Mouse (Mus musculus) ES-Bruce4 (cell line): ENCODE data around the gene Trim2. TPM values are rescaled to one million over a fixed set of nuclear protein-coding genes. Genes with fewer than 3 reads are reported as not detected.

Source experiments
- H3K27ac ChIP-seq: 2 replicates; pipeline ENCODE4 v1.5.1; 2012; ENCODE audit warnings: low read length, inconsistent platforms; ENCODE audit not compliant: insufficient read depth
- H3K27me3 ChIP-seq: 2 replicates; pipeline ENCODE4 v1.6.1; 2012; ENCODE audit warnings: mild to moderate bottlenecking, low read length, inconsistent platforms; ENCODE audit not compliant: control insufficient read depth, poor library complexity, insufficient read depth, severe bottlenecking
- H3K36me3 ChIP-seq: 2 replicates; pipeline ENCODE4 v1.6.1; 2012; ENCODE audit warnings: inconsistent platforms, mild to moderate bottlenecking, low read length, moderate library complexity; ENCODE audit not compliant: control insufficient read depth, poor library complexity, insufficient read depth, severe bottlenecking
- H3K4me1 ChIP-seq: one replicate; pipeline ENCODE4 v1.8.1; 2011; ENCODE audit warnings: low read length; ENCODE audit not compliant: control insufficient read depth, insufficient read depth
- H3K4me3 ChIP-seq: 2 replicates; pipeline ENCODE4 v1.5.1; 2011; ENCODE audit warnings: low read depth, mild to moderate bottlenecking, low read length
- H3K9ac ChIP-seq: 2 replicates; pipeline ENCODE4 v1.6.1; 2012; ENCODE audit warnings: low read depth, mild to moderate bottlenecking, inconsistent platforms; ENCODE audit not compliant: poor library complexity, severe bottlenecking
- H3K9me3 ChIP-seq: replicated peaks from 2 replicates; pipeline ENCODE4 v1.6.1; 2012; ENCODE audit warnings: mild to moderate bottlenecking, low read length, inconsistent platforms; ENCODE audit not compliant: control insufficient read depth, poor library complexity, insufficient read depth, severe bottlenecking
- CTCF ChIP-seq: IDR thresholded peaks from one replicate; pipeline ENCODE4 v1.8.1; 2011; ENCODE audit warnings: low read depth, low read length
- EP300 ChIP-seq: IDR thresholded peaks from 2 replicates; pipeline ENCODE4 v1.6.1; 2011; ENCODE audit warnings: low read depth, low read length; ENCODE audit not compliant: insufficient read depth
- POLR2A ChIP-seq: IDR thresholded peaks from one replicate; pipeline ENCODE4 v1.8.1; 2011; ENCODE audit warnings: low read length; ENCODE audit not compliant: insufficient read depth
- polyA plus RNA-seq: library from polyadenylated mRNA; stranded (reverse); fragments of >200 nt; gene quantifications from 2 replicates; pipeline ENCODE4 v1.2.4, GENCODE M21; 2011; ENCODE audit warnings: low read depth; ENCODE audit not compliant: missing spikeins, insufficient read depth, insufficient read length

Gene Trim2
- polyA plus RNA-seq, 1 experiment: 12.8 TPM

GRCm38 (mm10) chr3:84324967-84325441, 18.3 kb upstream of the Trim2 start:
- peak overlapping the region; percentile 49; the same call in 1 of the 2 replicates for H3K9ac ChIP-seq
- H3K4me1 ChIP-seq: no peaks in the 10 kb centered on the region
- peak overlapping the region; percentile 77 for H3K27ac ChIP-seq
- H3K4me3 ChIP-seq: no peak overlapping the region
- H3K36me3 ChIP-seq: no peaks in the 10 kb centered on the region
- TF ChIP-seq POLR2A (peak; percentile 27), CTCF (no peak)
- H3K27me3 ChIP-seq: no peaks in the 10 kb centered on the region
- H3K9me3 ChIP-seq: no peaks in the 10 kb centered on the region

GRCm38 (mm10) chr3:84324478-84324877, 17.8 kb upstream of the Trim2 start:
- TF ChIP-seq POLR2A: no peak
- TF ChIP-seq EP300: no peak
- TF ChIP-seq CTCF: no peak
- H3K4me3 ChIP-seq: peak overlapping the region; percentile 21; the same call in 1 of the 2 replicates
- peak overlapping the region; percentile 49; the same call in 1 of the 2 replicates for H3K9ac ChIP-seq
- H3K36me3 ChIP-seq: no peaks in the 10 kb centered on the region
- H3K9me3 ChIP-seq: no peaks in the 10 kb centered on the region
- H3K27ac ChIP-seq: peak overlapping the region; percentile 77
- no peaks in the 10 kb centered on the region for H3K27me3 ChIP-seq
- no peaks in the 10 kb centered on the region for H3K4me1 ChIP-seq

DNA sequence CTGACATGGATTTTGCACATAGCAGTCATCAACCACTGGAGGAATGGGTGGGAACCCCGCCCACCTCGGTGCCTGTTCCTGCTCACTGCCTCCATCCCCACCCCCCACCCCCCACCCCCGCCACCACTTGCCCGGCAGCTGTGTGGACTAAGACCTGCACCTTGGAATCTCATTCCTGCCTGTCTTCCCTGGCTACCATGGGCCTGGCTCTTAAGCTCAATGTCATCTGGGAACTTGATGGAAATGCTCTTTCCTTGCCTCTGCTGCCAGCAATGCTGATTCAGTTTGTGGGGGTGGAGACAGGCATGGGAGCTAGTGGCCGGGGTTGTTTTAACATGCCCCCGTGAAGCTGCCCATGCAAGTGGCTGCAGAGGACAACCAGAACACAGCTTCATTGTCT, 17.3 kb upstream of the Trim2 start:
- H3K4me3 ChIP-seq: 0 out of 2 replicates have a peak overlapping the region, but pooled peaks have one; percentile 21
- H3K9ac ChIP-seq: no peak overlapping the region; the same call in 1 of the 2 replicates
- TF ChIP-seq CTCF (no peak), POLR2A (no peak), EP300 (no peak)
- no peaks in the 10 kb centered on the region for H3K27me3 ChIP-seq
- H3K27ac ChIP-seq: no peak overlapping the region
- H3K4me1 ChIP-seq: no peaks in the 10 kb centered on the region
- no peaks in the 10 kb centered on the region for H3K9me3 ChIP-seq
- H3K36me3 ChIP-seq: no peaks in the 10 kb centered on the region

GRCm38 (mm10) chr3:84319504-84319903, 12.8 kb upstream of the Trim2 start:
- H3K9ac ChIP-seq: no peak overlapping the region
- no peaks in the 10 kb centered on the region for H3K9me3 ChIP-seq
- no peak overlapping the region for H3K4me3 ChIP-seq
- no peaks in the 10 kb centered on the region for H3K36me3 ChIP-seq
- H3K27ac ChIP-seq: no peak overlapping the region
- H3K27me3 ChIP-seq: no peaks in the 10 kb centered on the region
- TF ChIP-seq POLR2A (no peak), CTCF (no peak), EP300 (no peak)
- H3K4me1 ChIP-seq: no peaks in the 10 kb centered on the region

- H3K4me3 ChIP-seq: no peak overlapping the region
- no peak overlapping the region for H3K9ac ChIP-seq
- no peaks in the 10 kb centered on the region for H3K27me3 ChIP-seq
- no peaks in the 10 kb centered on the region for H3K9me3 ChIP-seq
- H3K36me3 ChIP-seq: no peaks in the 10 kb centered on the region
- TF ChIP-seq POLR2A: no peak
- no peak for TF ChIP-seq EP300
- TF ChIP-seq CTCF: no peak
- H3K27ac ChIP-seq: no peak overlapping the region
- H3K4me1 ChIP-seq: no peaks in the 10 kb centered on the region
Measured at GRCm38 (mm10) chr3:84318865-84319264, 12.2 kb upstream of the Trim2 start.

GRCm38 (mm10) chr3:84314651-84315191, 8.0 kb upstream of the Trim2 start:
- Histone ChIP-seq H3K9ac (no peak overlapping the region), H3K4me3 (no peak overlapping the region), H3K27me3 (no peaks in the 10 kb centered on the region), H3K9me3 (no peaks in the 10 kb centered on the region), H3K36me3 (no peaks in the 10 kb centered on the region), H3K27ac (no peak overlapping the region), H3K4me1 (no peaks in the 10 kb centered on the region)
- TF ChIP-seq POLR2A (no peak), CTCF (no peak), EP300 (no peak)
